ENCODE assay signal across 15 mouse cellular contexts in genomic region chr7:96677082-96677481, GRCm38 (mm10).
DNase-seq lines count a peak whose midpoint lies in the region; ATAC-seq and TF ChIP-seq lines count a peak whose summit lies in the region.
"Had no signal": no experiment of that assay in that cellular context is flagged by ENCODE, and none has a peak within 500 bp of the region (broad histone marks: within the 10 kb centered on the region; RNA-seq: fewer than 3 reads in every experiment).

No protein-coding gene starts in this region.

- no peak overlapping the region for H3K4me2 ChIP-seq in heart, embryonic 14.5 days (ENCODE audit: low read length)
- H3K4me2 ChIP-seq: midbrain, embryonic 15.5 days had no signal

- TF ChIP-seq CTCF in cerebellum, adult 2 months (IDR thresholded peaks at IDR 0.05; ENCODE audit: borderline replicate concordance, insufficient read depth, low read depth, low read length): no peak

- peaks cover 73% of the 10 kb centered on the region for H3K27me3 ChIP-seq in heart, embryonic 14.5 days (ENCODE audit: control insufficient read depth, insufficient read depth, low read length)
- no peaks in the 10 kb centered on the region; the same call in 1 of the 2 replicates for H3K27me3 ChIP-seq in cerebellum, adult 2 months (ENCODE audit: control insufficient read depth, insufficient read depth, low read length)
- H3K27me3 ChIP-seq: midbrain, embryonic 15.5 days had no signal

- DNase-seq in heart, postnatal 4 days: no peak
- DNase-seq in left cerebral cortex, adult 11 months (ENCODE audit: low spot score): peak; percentile 58
- DNase-seq in left cerebral cortex, postnatal 4 days: no peak
- DNase-seq in left cerebral cortex, adult 18-20 months (ENCODE audit: low spot score in 2 of 2): peak; percentile 54 to 64
- peak; percentile 66 to 68 for DNase-seq in right cerebral cortex, postnatal 36 days (ENCODE audit: low spot score in 2 of 2)
- no peak for DNase-seq in cerebellum, adult 2 months
- no peak for DNase-seq in adrenal gland, postnatal 36 days
- DNase-seq: gastrocnemius, postnatal 14 days; liver, postnatal 0 days; spleen, adult 18-20 months; thymus, adult 2 months had no signal

- H3K4me3 ChIP-seq in heart, embryonic 14.5 days (ENCODE audit: control insufficient read depth in 1 of 2, insufficient read depth in 1 of 2, low read depth in 1 of 2, low read length in 2 of 2): no peak overlapping the region
- H3K4me3 ChIP-seq in cerebellum, adult 2 months (replicated peaks; ENCODE audit: insufficient read depth, low read depth, low read length): no peak overlapping the region
- H3K4me3 ChIP-seq: limb, embryonic 10.5 days; midbrain, embryonic 15.5 days had no signal

- WGBS in heart, embryonic 14.5 days: 34% methylated on average over 2 of the region's 2 CpGs
- WGBS in cerebellum, adult 2 months: 98% methylated on average over 2 of the region's 2 CpGs

- intact Hi-C loops in left cerebral cortex, postnatal 4 days (cut with DNase I): no loop called here

- TF ChIP-seq POLR2A in cerebellum, adult 2 months (IDR thresholded peaks at IDR 0.05; ENCODE audit: borderline replicate concordance, insufficient read depth, low read length): no peak

- no peak overlapping the region for H3K27ac ChIP-seq in heart, embryonic 14.5 days (replicated peaks in 1 of 2; ENCODE audit: control insufficient read depth in 1 of 2, insufficient read depth in 1 of 2, low read depth in 2 of 2, low read length in 2 of 2)
- no peak overlapping the region for H3K27ac ChIP-seq in cerebellum, adult 2 months (ENCODE audit: insufficient read depth, low read length)
- H3K27ac ChIP-seq: hindbrain, postnatal 0 days; limb, embryonic 10.5 days; midbrain, embryonic 15.5 days had no signal

- H3K9ac ChIP-seq in heart, embryonic 14.5 days (ENCODE audit: low read length): no peak overlapping the region
- H3K9ac ChIP-seq: liver, postnatal 0 days; midbrain, embryonic 15.5 days had no signal

- ATAC-seq in heart, embryonic 14.5 days (ENCODE audit: insufficient number of reproducible peaks, insufficient read depth, low FRiP score, low read depth): peak; percentile 39; the same call in 1 of the 2 replicates
- ATAC-seq: hindbrain, postnatal 0 days; liver, postnatal 0 days; midbrain, embryonic 15.5 days had no signal

- H3K4me1 ChIP-seq in heart, embryonic 14.5 days (ENCODE audit: control insufficient read depth in 2 of 2, insufficient read depth in 2 of 2, low read length in 2 of 2): peaks cover 7 to 19% of the 10 kb centered on the region in 2 experiments
- H3K4me1 ChIP-seq in cerebellum, adult 2 months (ENCODE audit: control insufficient read depth, insufficient read depth, low read length): no peaks in the 10 kb centered on the region

- no peaks in the 10 kb centered on the region for H3K9me3 ChIP-seq in heart, embryonic 14.5 days (ENCODE audit: control insufficient read depth, low read length)
- H3K9me3 ChIP-seq: limb, embryonic 10.5 days; midbrain, embryonic 15.5 days had no signal

- no peaks in the 10 kb centered on the region for H3K36me3 ChIP-seq in heart, embryonic 14.5 days (ENCODE audit: control insufficient read depth, insufficient read depth, low read length)
- H3K36me3 ChIP-seq: limb, embryonic 10.5 days; midbrain, embryonic 15.5 days had no signal

Comparison
In these comparisons a context has a peak if more than half of its experiments do, and no peak if none do; other contexts are left out.
1. DNase-seq: peak in left cerebral cortex, adult 11 months (single experiment), left cerebral cortex, adult 18-20 months (2 of 2) and right cerebral cortex, postnatal 36 days (2 of 2); none in heart, postnatal 4 days (single experiment), left cerebral cortex, postnatal 4 days (single experiment), cerebellum, adult 2 months (0 of 2) and adrenal gland, postnatal 36 days (0 of 2).